Mouse (Mus musculus) kidney, postnatal 0 days (tissue): ENCODE measurements around the gene Lrp6. TPM values are rescaled to one million over a fixed set of nuclear protein-coding genes. Genes with fewer than 3 reads are reported as not detected.
A peak's percentile ranks its signal among the peaks of the same experiment; 100 is the strongest.

Experiments used
- ATAC-seq: fragments of 200-750 bp; cut with Nextera tagmentation; replicated peaks from 2 replicates; pipeline ENCODE4 v1.8.0; 2017; ENCODE audit warnings: low read depth, moderate number of reproducible peaks, moderate TSS enrichment, moderate library complexity; ENCODE audit not compliant: low FRiP score
- DNase-seq: peaks from one replicate; pipeline ENCODE4 v3.0.0-alpha.2; 2016; ENCODE audit warnings: low spot score
- H3K27ac ChIP-seq: fragments of 300-500 bp; sonication (generic); 2 replicates; pipeline ENCODE4 v1.5.1; 2014; ENCODE audit warnings: mild to moderate bottlenecking
- H3K27me3 ChIP-seq: fragments of 300-500 bp; sonication (generic); 2 replicates; pipeline ENCODE4 v1.6.1; 2014; ENCODE audit warnings: low read length, mixed read lengths; ENCODE audit not compliant: insufficient read depth
- H3K36me3 ChIP-seq: fragments of 300-500 bp; sonication (generic); 2 replicates; pipeline ENCODE4 v1.6.1; 2014; ENCODE audit warnings: low read length, mixed read lengths; ENCODE audit not compliant: insufficient read depth
- H3K4me1 ChIP-seq: fragments of 300-500 bp; sonication (generic); replicated peaks from 2 replicates; pipeline ENCODE4 v1.6.1; 2014; ENCODE audit warnings: antibody characterized with exemption, low read length, mixed read lengths; ENCODE audit not compliant: insufficient read depth
- H3K4me2 ChIP-seq: fragments of 300-500 bp; sonication (generic); 2 replicates; pipeline ENCODE4 v1.6.1; 2014; ENCODE audit warnings: mild to moderate bottlenecking, low read length, moderate library complexity, mixed read lengths
- H3K4me3 ChIP-seq: fragments of 300-500 bp; sonication (generic); replicated peaks from 2 replicates; pipeline ENCODE4 v1.5.1; 2014; ENCODE audit warnings: low read depth, low read length
- H3K9ac ChIP-seq: fragments of 300-500 bp; sonication (generic); 2 replicates; pipeline ENCODE4 v1.6.1; 2014; ENCODE audit warnings: low read depth, low read length
- H3K9me3 ChIP-seq: fragments of 300-500 bp; sonication (generic); replicated peaks from 2 replicates; pipeline ENCODE4 v1.6.1; 2016; ENCODE audit warnings: low read length, inconsistent platforms, mixed read lengths
- CTCF ChIP-seq: IDR thresholded peaks from 2 replicates; pipeline ENCODE4 v1.5.1; 2016; ENCODE audit warnings: antibody characterized with exemption, low read depth, mild to moderate bottlenecking, moderate library complexity
- WGBS: fragments of 180-500 bp; shearing (Covaris S2); extraction: QIAGEN DNeasy Blood & Tissue Kit; methylation state at CpG from one replicate; pipeline ENCODE4 v1.1.7; 2014; 5-methylcytosine and 5-hydroxymethylcytosine counted together
- polyA plus RNA-seq: library from polyadenylated mRNA; unstranded; fragments of >200 nt; fragmentation: Nextera tagmentation; extraction: Ambion mirVana; gene quantifications from 2 replicates; pipeline ENCODE4 v1.2.1, GENCODE M21; 2015

Gene Lrp6
- polyA plus RNA-seq, 1 experiment from 2014 or later: 35.3 TPM

- no peak for ATAC-seq
- no peak for TF ChIP-seq CTCF
- WGBS: 80% methylated on average over 5 of the region's 5 CpGs
Observed at GRCm38 (mm10) chr6:134582110-134582509, 15.3 kb upstream of the Lrp6 start.

GRCm38 (mm10) chr6:134579506-134579905, 12.7 kb upstream of the Lrp6 start:
- H3K4me1 ChIP-seq: no peaks in the 10 kb centered on the region
- no peak overlapping the region for H3K4me2 ChIP-seq
- no peak for DNase-seq
- no peaks in the 10 kb centered on the region for H3K9me3 ChIP-seq
- no peak for ATAC-seq
- H3K27me3 ChIP-seq: no peaks in the 10 kb centered on the region
- no peak overlapping the region for H3K4me3 ChIP-seq
- H3K9ac ChIP-seq: no peak overlapping the region
- 95% methylated on average over 4 of the region's 4 CpGs for WGBS
- H3K27ac ChIP-seq: no peak overlapping the region
- TF ChIP-seq CTCF: no peak
- no peaks in the 10 kb centered on the region for H3K36me3 ChIP-seq

More at GRCm38 (mm10) chr6:134582110-134582509, 15.3 kb upstream of the Lrp6 start:
- H3K36me3 ChIP-seq: no peaks in the 10 kb centered on the region
- no peak overlapping the region for H3K4me3 ChIP-seq
- no peaks in the 10 kb centered on the region for H3K4me1 ChIP-seq
- no peak overlapping the region for H3K27ac ChIP-seq
- H3K4me2 ChIP-seq: no peak overlapping the region
- H3K9me3 ChIP-seq: no peaks in the 10 kb centered on the region
- no peak overlapping the region for H3K9ac ChIP-seq
- H3K27me3 ChIP-seq: no peaks in the 10 kb centered on the region
- no peak for DNase-seq

GRCm38 (mm10) chr6:134578039-134578438, 11.3 kb upstream of the Lrp6 start:
- no peak for TF ChIP-seq CTCF
- no peak overlapping the region for H3K27ac ChIP-seq
- H3K4me3 ChIP-seq: no peak overlapping the region
- no peaks in the 10 kb centered on the region for H3K27me3 ChIP-seq
- ATAC-seq: no peak
- no peaks in the 10 kb centered on the region for H3K4me1 ChIP-seq
- 49% methylated on average over 6 of the region's 6 CpGs for WGBS
- no peaks in the 10 kb centered on the region for H3K9me3 ChIP-seq
- H3K4me2 ChIP-seq: no peak overlapping the region
- H3K9ac ChIP-seq: no peak overlapping the region
- H3K36me3 ChIP-seq: no peaks in the 10 kb centered on the region
- no peak for DNase-seq

GRCm38 (mm10) chr6:134575288-134575741, 8.6 kb upstream of the Lrp6 start:
- no peaks in the 10 kb centered on the region for H3K36me3 ChIP-seq
- ATAC-seq (no peak), DNase-seq (no peak)
- no peak overlapping the region for H3K27ac ChIP-seq
- no peaks in the 10 kb centered on the region for H3K27me3 ChIP-seq
- H3K4me2 ChIP-seq: no peak overlapping the region
- 57% methylated on average over 3 of the region's 3 CpGs for WGBS
- no peaks in the 10 kb centered on the region for H3K4me1 ChIP-seq
- H3K4me3 ChIP-seq: no peak overlapping the region
- H3K9ac ChIP-seq: no peak overlapping the region
- H3K9me3 ChIP-seq: no peaks in the 10 kb centered on the region
- TF ChIP-seq CTCF: no peak

- H3K9me3 ChIP-seq: no peaks in the 10 kb centered on the region
- H3K27me3 ChIP-seq: no peaks in the 10 kb centered on the region
- no peak for DNase-seq
- no peak overlapping the region for H3K9ac ChIP-seq
- no peak overlapping the region for H3K4me2 ChIP-seq
- H3K4me3 ChIP-seq: no peak overlapping the region
- H3K27ac ChIP-seq: no peak overlapping the region
- H3K36me3 ChIP-seq: no peaks in the 10 kb centered on the region
- no peaks in the 10 kb centered on the region for H3K4me1 ChIP-seq
- WGBS: 69% methylated on average over 5 of the region's 5 CpGs
- TF ChIP-seq CTCF: no peak
- ATAC-seq: no peak
Observed at GRCm38 (mm10) chr6:134567986-134568556, 1.3 kb upstream of the Lrp6 start.

GRCm38 (mm10) chr6:134566248-134566817, 432 bp downstream of the Lrp6 start:
- TF ChIP-seq CTCF: no peak
- no peak for DNase-seq
- Histone ChIP-seq H3K27me3 (no peaks in the 10 kb centered on the region), H3K36me3 (no peaks in the 10 kb centered on the region), H3K4me2 (peak overlapping the region; percentile 65), H3K9me3 (no peaks in the 10 kb centered on the region), H3K4me1 (0 out of 2 replicates have a peak, but pooled peaks cover 2% of the 10 kb centered on the region), H3K27ac (peak overlapping the region; percentile 99), H3K9ac (peak overlapping the region; percentile 98), H3K4me3 (peak overlapping the region; percentile 98)
- ATAC-seq: no peak; the same call in 1 of the 2 replicates
- under 1% methylated on average over 31 of the region's 64 CpGs for WGBS
